Mouse (Mus musculus) neural tube, embryonic 11.5 days (tissue): ENCODE measurements at regions not wholly inside any gene's neighbourhood (a gene's known extent, or its start where the extent isn't known, plus 50 kb on each side); places are given as distances from the start of the nearest gene placed in this dataset.
A peak's percentile ranks its signal among the peaks of the same experiment; 100 is the strongest.

ENCODE experiments used
- ATAC-seq: fragments of 200-750 bp; cut with Nextera tagmentation; 2 replicates; pipeline ENCODE4 v1.8.0; 2017; ENCODE audit warnings: moderate number of reproducible peaks, mild to moderate bottlenecking, moderate TSS enrichment, moderate library complexity; ENCODE audit not compliant: insufficient read depth, low FRiP score, low TSS enrichment
- DNase-seq: peaks from one replicate; pipeline ENCODE4 v3.0.0-alpha.2; 2015; ENCODE audit warnings: low spot score
- H3K27ac ChIP-seq: fragments of 300-500 bp; sonication (generic); 2 replicates; pipeline ENCODE4 v1.5.1; 2014; ENCODE audit warnings: low read depth, mild to moderate bottlenecking, low read length
- H3K27me3 ChIP-seq: fragments of 300-500 bp; sonication (generic); 2 replicates; pipeline ENCODE4 v1.6.1; 2014; ENCODE audit warnings: mild to moderate bottlenecking, low read length, mixed read lengths; ENCODE audit not compliant: control insufficient read depth, insufficient read depth
- H3K36me3 ChIP-seq: fragments of 300-500 bp; sonication (generic); 2 replicates; pipeline ENCODE4 v1.6.1; 2014; ENCODE audit warnings: mild to moderate bottlenecking, low read length, moderate library complexity, mixed read lengths; ENCODE audit not compliant: control insufficient read depth, insufficient read depth
- H3K4me1 ChIP-seq: fragments of 300-500 bp; sonication (generic); 2 replicates; pipeline ENCODE4 v1.6.1; 2014; ENCODE audit warnings: low read length, mixed read lengths; ENCODE audit not compliant: control insufficient read depth, insufficient read depth
- H3K4me2 ChIP-seq: fragments of 300-500 bp; sonication (generic); 2 replicates; pipeline ENCODE4 v1.6.1; 2014; ENCODE audit warnings: low read depth, mild to moderate bottlenecking, moderate library complexity
- H3K4me3 ChIP-seq: fragments of 300-500 bp; sonication (generic); 2 replicates; pipeline ENCODE4 v1.5.1; 2014; ENCODE audit warnings: low read depth, low read length
- H3K9ac ChIP-seq: fragments of 300-500 bp; sonication (generic); 2 replicates; pipeline ENCODE4 v1.6.1; 2014; ENCODE audit warnings: mild to moderate bottlenecking, low read length
- H3K9me3 ChIP-seq: fragments of 300-500 bp; sonication (generic); 2 replicates; pipeline ENCODE4 v1.6.1; 2016; ENCODE audit warnings: low read length; ENCODE audit not compliant: control insufficient read depth
- WGBS: fragments of 180-500 bp; shearing (Covaris S2); extraction: QIAGEN DNeasy Blood & Tissue Kit; methylation state at CpG from one replicate; pipeline ENCODE4 v1.1.7; 2014; 5-methylcytosine and 5-hydroxymethylcytosine counted together

GRCm38 (mm10) chr15:103087204-103087603 is 68.5 kb downstream of the Hoxc4 start:
- WGBS = 43% methylated on average over 4 of the region's 4 CpGs
- H3K27ac ChIP-seq = peak overlapping the region; percentile 91

GRCm38 (mm10) chr15:103086672-103087069 is 67.9 kb downstream of the Hoxc4 start:
- peak overlapping the region; percentile 91 for H3K27ac ChIP-seq
- no peaks in the 10 kb centered on the region for H3K27me3 ChIP-seq
- peaks cover 35% of the 10 kb centered on the region for H3K4me1 ChIP-seq
- peak overlapping the region; percentile 30; the same call in 1 of the 2 replicates for H3K4me3 ChIP-seq
- peak; percentile 10; the same call in 1 of the 2 replicates for ATAC-seq
- no peak for DNase-seq
- no peaks in the 10 kb centered on the region; the same call in 1 of the 2 replicates for H3K36me3 ChIP-seq
- 32% methylated on average over 15 of the region's 15 CpGs for WGBS
- H3K9me3 ChIP-seq = no peaks in the 10 kb centered on the region
- H3K4me2 ChIP-seq = peak overlapping the region; percentile 52
- H3K9ac ChIP-seq = peak overlapping the region; percentile 66

More at GRCm38 (mm10) chr15:103087204-103087603, 68.5 kb downstream of the Hoxc4 start:
- Histone ChIP-seq H3K9ac (peak overlapping the region; percentile 66; the same call in 1 of the 2 replicates), H3K36me3 (no peaks in the 10 kb centered on the region; the same call in 1 of the 2 replicates), H3K27me3 (no peaks in the 10 kb centered on the region), H3K4me2 (0 out of 2 replicates have a peak overlapping the region, but pooled peaks have one; percentile 52), H3K9me3 (no peaks in the 10 kb centered on the region), H3K4me1 (peaks cover 35% of the 10 kb centered on the region), H3K4me3 (no peak overlapping the region)
- ATAC-seq (peak; percentile 33), DNase-seq (peak; percentile 51)
